Mouse (Mus musculus) lung, postnatal 14 days (tissue): ENCODE results near the gene Esrra.

Source experiments
- DNase-seq: peaks from one replicate; pipeline ENCODE4 v3.0.0; 2021

Esrra gene

GRCm38 (mm10) chr19:6921647-6922567 is at the start of gene Esrra:
Gene Esrra, minus strand, starts transcription at chr19:6921813.
- DNase-seq, result peak; percentile 100

- DNase-seq, result no peak
Measured at GRCm38 (mm10) chr19:6970460-6971085, 49.0 kb upstream of the Esrra start.

- peak; percentile 85 for DNase-seq
Measured at GRCm38 (mm10) chr19:6969665-6970381, 48.2 kb upstream of the Esrra start.

GRCm38 (mm10) chr19:6969291-6969664 is 47.7 kb upstream of the Esrra start:
- DNase-seq, result no peak

- DNase-seq, result peak; percentile 55
Measured at GRCm38 (mm10) chr19:6968491-6969271, 47.1 kb upstream of the Esrra start.

- no peak for DNase-seq
Measured at GRCm38 (mm10) chr19:6956461-6956860, 34.8 kb upstream of the Esrra start.

GRCm38 (mm10) chr19:6955424-6955823 is 33.8 kb upstream of the Esrra start:
- no peak for DNase-seq

- DNase-seq, result peak; percentile 75
Measured at GRCm38 (mm10) chr19:6954046-6954445, 32.4 kb upstream of the Esrra start.

- peak; percentile 72 for DNase-seq
Measured at GRCm38 (mm10) chr19:6952712-6953037, 31.1 kb upstream of the Esrra start.

GRCm38 (mm10) chr19:6951994-6952711 is 30.5 kb upstream of the Esrra start:
- peak; percentile 84 for DNase-seq

- peak; percentile 94 for DNase-seq
Measured at GRCm38 (mm10) chr19:6951381-6951968, 29.9 kb upstream of the Esrra start.

- DNase-seq, result peak; percentile 49
Measured at GRCm38 (mm10) chr19:6950613-6951153, 29.1 kb upstream of the Esrra start.

- DNase-seq, result no peak
Measured at GRCm38 (mm10) chr19:6949951-6950350, 28.3 kb upstream of the Esrra start.

- no peak for DNase-seq
Measured at GRCm38 (mm10) chr19:6949532-6949931, 27.9 kb upstream of the Esrra start.

GRCm38 (mm10) chr19:6948186-6948585 is 26.6 kb upstream of the Esrra start:
- DNase-seq, result no peak

- no peak for DNase-seq
Measured at GRCm38 (mm10) chr19:6947742-6948141, 26.1 kb upstream of the Esrra start.

GRCm38 (mm10) chr19:6943709-6944108 is 22.1 kb upstream of the Esrra start:
- no peak for DNase-seq

GRCm38 (mm10) chr19:6942764-6943163 is 21.2 kb upstream of the Esrra start:
- DNase-seq, result no peak

- peak; percentile 95 for DNase-seq
Measured at GRCm38 (mm10) chr19:6942249-6942691, 20.7 kb upstream of the Esrra start, which contains the start of gene Gpr137. Gene Gpr137, minus strand, starts transcription at chr19:6942480.

- DNase-seq, result peak; percentile 96
Measured at GRCm38 (mm10) chr19:6941372-6942248, 20.0 kb upstream of the Esrra start, which contains the start of gene Bad. Gene Bad, plus strand, starts transcription at chr19:6941861.
